In genomic region chr8:13455295-13455694, GRCm38 (mm10) we compare ENCODE assay signal across 9 mouse cellular contexts. TPM values are rescaled to one million over a fixed set of nuclear protein-coding genes. Genes with fewer than 3 reads are reported as not detected.
DNase-seq lines count a peak whose midpoint lies in the region; ATAC-seq and TF ChIP-seq lines count a peak whose summit lies in the region.
"Had no signal": no experiment of that assay in that cellular context is flagged by ENCODE, and none has a peak within 500 bp of the region (broad histone marks: within the 10 kb centered on the region; RNA-seq: fewer than 3 reads in every experiment).

No protein-coding gene starts in this region.

- TF ChIP-seq CTCF in thymus, adult 2 months (IDR thresholded peaks at IDR 0.05; ENCODE audit: borderline replicate concordance, control insufficient read depth, extremely low read depth, insufficient read depth, low read length, poor library complexity): peak; percentile 48; the same call in 1 of the 2 replicates
- peak; percentile 70 for TF ChIP-seq CTCF in forebrain, postnatal 0 days (IDR thresholded peaks at IDR 0.05; ENCODE audit: low read depth)
- peak; percentile 89 for TF ChIP-seq CTCF in lung, embryonic 14.5 days (IDR thresholded peaks at IDR 0.05; ENCODE audit: low read depth)

- no peak for TF ChIP-seq POLR2A in thymus, adult 2 months (IDR thresholded peaks at IDR 0.05; ENCODE audit: control insufficient read depth, extremely low read depth, insufficient read depth, low read length, poor library complexity)

- no peaks in the 10 kb centered on the region for H3K36me3 ChIP-seq in thymus, adult 2 months (ENCODE audit: control insufficient read depth, insufficient read depth, low read length)
- H3K36me3 ChIP-seq in forebrain, postnatal 0 days (ENCODE audit: insufficient read depth): no peaks in the 10 kb centered on the region
- H3K36me3 ChIP-seq in lung, embryonic 14.5 days (ENCODE audit: insufficient read depth): no peaks in the 10 kb centered on the region

- DNase-seq in thymus, adult 2 months: peak; percentile 56
- no peak for DNase-seq in thymus, adult 18-20 months
- DNase-seq in adrenal gland, adult 8-10 months: peak; percentile 60
- peak; percentile 36 for DNase-seq in forebrain, postnatal 0 days
- peak; percentile 85 for DNase-seq in kidney, adult 18-20 months
- peak; percentile 83 for DNase-seq in lung, embryonic 14.5 days
- DNase-seq in retina, postnatal 1 day: peak; percentile 56
- DNase-seq in c-Kit-positive CD71-positive TER-119-positive erythroid progenitor cells, embryonic 14.5 days (ENCODE audit: low spot score): no peak

- H3K9me3 ChIP-seq in forebrain, postnatal 0 days (ENCODE audit: low read length): no peaks in the 10 kb centered on the region
- H3K9me3 ChIP-seq in lung, embryonic 14.5 days (ENCODE audit: low read depth, low read length): no peaks in the 10 kb centered on the region

- H3K4me1 ChIP-seq in thymus, adult 2 months (replicated peaks; ENCODE audit: control insufficient read depth, insufficient read depth, low read length): no peaks in the 10 kb centered on the region
- peaks cover 3% of the 10 kb centered on the region; the same call in 1 of the 2 replicates for H3K4me1 ChIP-seq in forebrain, postnatal 0 days (ENCODE audit: insufficient read depth)
- no peaks in the 10 kb centered on the region for H3K4me1 ChIP-seq in lung, embryonic 14.5 days (ENCODE audit: insufficient read depth)

- H3K9ac ChIP-seq in forebrain, postnatal 0 days: no peak overlapping the region
- H3K9ac ChIP-seq in lung, embryonic 14.5 days: no peak overlapping the region

- peak; percentile 39; the same call in 1 of the 2 replicates for ATAC-seq in forebrain, postnatal 0 days
- ATAC-seq in lung, embryonic 14.5 days (ENCODE audit: insufficient read depth): peak; percentile 54; the same call in 1 of the 2 replicates

- H3K4me2 ChIP-seq in forebrain, postnatal 0 days (ENCODE audit: low read depth): no peak overlapping the region
- H3K4me2 ChIP-seq in lung, embryonic 14.5 days: no peak overlapping the region

- H3K27ac ChIP-seq in thymus, adult 2 months (ENCODE audit: control insufficient read depth, insufficient read depth, low read length): no peak overlapping the region
- no peak overlapping the region for H3K27ac ChIP-seq in forebrain, postnatal 0 days (ENCODE audit: low read depth, low read length)
- H3K27ac ChIP-seq in lung, embryonic 14.5 days (ENCODE audit: low read depth): no peak overlapping the region

- H3K27me3 ChIP-seq in thymus, adult 2 months (ENCODE audit: control insufficient read depth, insufficient read depth, low read length): no peaks in the 10 kb centered on the region
- no peaks in the 10 kb centered on the region for H3K27me3 ChIP-seq in forebrain, postnatal 0 days (ENCODE audit: insufficient read depth, low read length)
- H3K27me3 ChIP-seq in lung, embryonic 14.5 days (ENCODE audit: insufficient read depth, low read length): no peaks in the 10 kb centered on the region

- WGBS in thymus, adult 2 months: 13% methylated on average over 2 of the region's 2 CpGs
- 29% methylated on average over 2 of the region's 2 CpGs for WGBS in forebrain, postnatal 0 days
- WGBS in lung, embryonic 14.5 days: 22% methylated on average over 2 of the region's 2 CpGs

- H3K4me3 ChIP-seq in thymus, adult 2 months (ENCODE audit: control insufficient read depth, insufficient read depth, low read length): no peak overlapping the region
- H3K4me3 ChIP-seq in forebrain, postnatal 0 days (ENCODE audit: low read depth, low read length): no peak overlapping the region
- no peak overlapping the region for H3K4me3 ChIP-seq in lung, embryonic 14.5 days (ENCODE audit: low read depth, low read length)

RNA-seq across cellular contexts. Expression of gene Tmem255b, which starts 20.3 kb away (rescaled TPM):
- polyA plus RNA-seq in thymus, adult 2 months (2012; rRNA removed): 4.8 and 5.5 TPM in 2 replicates
- 1 to 10 TPM in 2 of 4 experiments, under 1 TPM in 2; 0.77 to 1.7 (median 1.1) TPM for total RNA-seq in adrenal gland, adult 8-10 months (2022)
- 1.0 and 1.2 TPM in 2 replicates for total RNA-seq in forebrain, postnatal 0 days (2014; rRNA removed)
- polyA plus RNA-seq in forebrain, postnatal 0 days (2015; fragmentation: Nextera tagmentation; extraction: Ambion mirVana): 1.3 and 1.6 TPM in 2 replicates
- polyA plus RNA-seq in lung, embryonic 14.5 days (2014; fragmentation: Nextera tagmentation; extraction: Ambion mirVana): 0.59 and 0.95 TPM in 2 replicates

RNA-seq across cellular contexts. Expression of gene Gas6, which starts 39.0 kb away (rescaled TPM):
- 131 and 163 TPM in 2 replicates for polyA plus RNA-seq in thymus, adult 2 months (2012; rRNA removed)
- total RNA-seq in adrenal gland, adult 8-10 months (2022): 1,000 to 10,000 TPM in 1 of 4 experiments, 100 to 1,000 TPM in 3; 130 to 1,084 (median 297) TPM
- total RNA-seq in forebrain, postnatal 0 days (2014; rRNA removed): 64.2 and 65.7 TPM in 2 replicates
- 48.7 and 57.0 TPM in 2 replicates for polyA plus RNA-seq in forebrain, postnatal 0 days (2015; fragmentation: Nextera tagmentation; extraction: Ambion mirVana)
- 43.5 and 47.1 TPM in 2 replicates for polyA plus RNA-seq in lung, embryonic 14.5 days (2014; fragmentation: Nextera tagmentation; extraction: Ambion mirVana)

RNA-seq across cellular contexts. Expression of gene Grk1, which starts 50.4 kb away (rescaled TPM):
- polyA plus RNA-seq in thymus, adult 2 months (2012; rRNA removed): 0.05 and 0.09 TPM in 2 replicates
- total RNA-seq in adrenal gland, adult 8-10 months (2022): under 1 TPM in 2 of 4 experiments, not detected in 2; 0.05 to 0.06 TPM
- total RNA-seq in forebrain, postnatal 0 days (2014; rRNA removed): 0.14 TPM in 1 of 2 replicates, not detected in the other
- polyA plus RNA-seq in forebrain, postnatal 0 days (2015; fragmentation: Nextera tagmentation; extraction: Ambion mirVana): 0.02 TPM in 1 of 2 replicates, not detected in the other
- not detected in 2 replicates for polyA plus RNA-seq in lung, embryonic 14.5 days (2014; fragmentation: Nextera tagmentation; extraction: Ambion mirVana)

RNA-seq across cellular contexts. Expression of gene Atp4b, which starts 58.7 kb away (rescaled TPM):
- polyA plus RNA-seq in thymus, adult 2 months (2012; rRNA removed): 0.65 and 0.71 TPM in 2 replicates
- total RNA-seq in adrenal gland, adult 8-10 months (2022): under 1 TPM in 1 of 4 experiments, not detected in 3; 0.49 TPM
- total RNA-seq in forebrain, postnatal 0 days (2014; rRNA removed): not detected in 2 replicates
- not detected in 2 replicates for polyA plus RNA-seq in forebrain, postnatal 0 days (2015; fragmentation: Nextera tagmentation; extraction: Ambion mirVana)
- polyA plus RNA-seq in lung, embryonic 14.5 days (2014; fragmentation: Nextera tagmentation; extraction: Ambion mirVana): not detected in 2 replicates
- total RNA-seq: gastrocnemius, postnatal 36 days had no signal

Comparison
In these comparisons a context has a peak if more than half of its experiments do, and no peak if none do; other contexts are left out.
1. DNase-seq: peak in thymus, adult 2 months (single experiment), adrenal gland, adult 8-10 months (single experiment), forebrain, postnatal 0 days (single experiment), kidney, adult 18-20 months (single experiment), lung, embryonic 14.5 days (single experiment) and retina, postnatal 1 day (single experiment); none in thymus, adult 18-20 months (0 of 2) and c-Kit-positive CD71-positive TER-119-positive erythroid progenitor cells, embryonic 14.5 days (single experiment).
2. Peak in every context shown above with its lines, with median percentiles within 50 percentile points of each other: CTCF ChIP-seq.